Mouse (Mus musculus): ENCODE results near the gene Vash1.

Vash1 gene

GRCm38 (mm10) chr12:86719961-86720639, 41.6 kb downstream of the Vash1 start:
- in situ Hi-C loops (cut with MboI, MseI): loop anchor here (5.0 kb wide), 1 partner anchor 103 kb away; no protein-coding TSS in a partner anchor

GRCm38 (mm10) chr12:86721453-86721852, 43.0 kb downstream of the Vash1 start:
- in situ Hi-C loops (cut with MboI, MseI): no loop called here

GRCm38 (mm10) chr12:86724300-86724699, 45.8 kb downstream of the Vash1 start:
- in situ Hi-C loops (cut with MboI, MseI): no loop called here

- in situ Hi-C loops (cut with MboI, MseI): no loop called here
These were observed 47.2 kb downstream of the Vash1 start for GRCm38 (mm10) chr12:86725706-86726105.

- in situ Hi-C loops (cut with MboI, MseI): no loop called here
These were observed 47.7 kb downstream of the Vash1 start, which contains the start of gene Angel1 for GRCm38 (mm10) chr12:86726120-86726640. Gene Angel1 (minus strand): TSS chr12:86726460.

GRCm38 (mm10) chr12:86734319-86734810, 55.9 kb downstream of the Vash1 start, which contains the start of gene Lrrc74a:
Gene Lrrc74a (plus strand): TSS chr12:86734369.
- in situ Hi-C loops (cut with MboI, MseI): no loop called here
